Mouse (Mus musculus) urinary bladder, postnatal 10 days (tissue): ENCODE measurements at regions not wholly inside any gene's neighbourhood (a gene's known extent, or its start where the extent isn't known, plus 50 kb on each side); places are given as distances from the start of the nearest gene placed in this dataset.

Source experiments
- DNase-seq: peaks from one replicate; pipeline ENCODE4 v3.0.0; 2022; ENCODE audit warnings: low spot score

- DNase-seq: no peak
Observed at GRCm38 (mm10) chr9:89858005-89858404, 51.7 kb upstream of the Rasgrf1 start.

GRCm38 (mm10) chr9:89850491-89851282 is 59.0 kb upstream of the Rasgrf1 start:
- DNase-seq: no peak

GRCm38 (mm10) chr9:89849947-89850346 is 59.8 kb upstream of the Rasgrf1 start:
- DNase-seq: no peak

- DNase-seq: no peak
Observed at GRCm38 (mm10) chr9:89848571-89848970, 61.1 kb upstream of the Rasgrf1 start.

GRCm38 (mm10) chr9:89846973-89847372 is 62.7 kb upstream of the Rasgrf1 start:
- no peak for DNase-seq

GRCm38 (mm10) chr9:89842776-89843089 is 67.0 kb upstream of the Rasgrf1 start:
- no peak for DNase-seq

GRCm38 (mm10) chr9:89841866-89842775 is 67.6 kb upstream of the Rasgrf1 start:
- DNase-seq: no peak

- DNase-seq: no peak
Observed at GRCm38 (mm10) chr9:89841371-89841770, 68.3 kb upstream of the Rasgrf1 start.

- DNase-seq: no peak
Observed at GRCm38 (mm10) chr9:89836454-89837245, 73.1 kb upstream of the Rasgrf1 start.

GRCm38 (mm10) chr9:89833596-89833995 is 76.1 kb upstream of the Rasgrf1 start:
- no peak for DNase-seq

- no peak for DNase-seq
Observed at GRCm38 (mm10) chr9:89831855-89832254, 77.9 kb upstream of the Rasgrf1 start.

- no peak for DNase-seq
Observed at GRCm38 (mm10) chr9:89828156-89828555, 81.6 kb upstream of the Rasgrf1 start.

- no peak for DNase-seq
Observed at GRCm38 (mm10) chr9:89827564-89827963, 82.1 kb upstream of the Rasgrf1 start.

- DNase-seq: peak; percentile 79
Observed at GRCm38 (mm10) chr9:89826712-89827548, 82.8 kb upstream of the Rasgrf1 start.

- no peak for DNase-seq
Observed at GRCm38 (mm10) chr9:89821853-89822243, 83.6 kb upstream of the Ankrd34c start.

GRCm38 (mm10) chr9:89821109-89821852 is 83.0 kb upstream of the Ankrd34c start:
- no peak for DNase-seq

GRCm38 (mm10) chr9:89813616-89814318 is 75.5 kb upstream of the Ankrd34c start:
- no peak for DNase-seq

- DNase-seq: no peak
Observed at GRCm38 (mm10) chr9:89807381-89807780, 69.1 kb upstream of the Ankrd34c start.

- no peak for DNase-seq
Observed at GRCm38 (mm10) chr9:89802658-89803057, 64.4 kb upstream of the Ankrd34c start.

- no peak for DNase-seq
Observed at GRCm38 (mm10) chr9:89793018-89793417, 54.7 kb upstream of the Ankrd34c start.
